Mouse (Mus musculus): ENCODE data around the gene Itgae. TPM values are rescaled to one million over a fixed set of nuclear protein-coding genes. Genes with fewer than 3 reads are reported as not detected.

Itgae gene
- polyA plus RNA-seq, 1 experiment from 2014 or later: 0.30 TPM

- WGBS: 68% methylated on average over 7 of the region's 7 CpGs
These were observed 40.6 kb downstream of the Itgae start for GRCm38 (mm10) chr11:73131020-73131419.

GRCm38 (mm10) chr11:73132999-73133398 is 42.6 kb downstream of the Itgae start:
- Histone ChIP-seq H3K9ac (no peak overlapping the region), H3K36me3 (no peaks in the 10 kb centered on the region), H3K4me2 (no peak overlapping the region), H3K4me1 (replicated peaks) (peaks cover 39% of the 10 kb centered on the region), H3K27ac (no peak overlapping the region), H3K9me3 (replicated peaks) (no peaks in the 10 kb centered on the region), H3K4me3 (no peak overlapping the region), H3K27me3 (no peaks in the 10 kb centered on the region)
- no peak for ATAC-seq (replicated peaks; ENCODE audit: insufficient number of reproducible peaks, insufficient read depth, low FRiP score, low read depth)
- WGBS: 87% methylated on average over 6 of the region's 6 CpGs

More at GRCm38 (mm10) chr11:73131020-73131419, 40.6 kb downstream of the Itgae start:
- no peak overlapping the region for H3K27ac ChIP-seq
- no peaks in the 10 kb centered on the region for H3K27me3 ChIP-seq
- no peaks in the 10 kb centered on the region for H3K36me3 ChIP-seq
- peaks cover 21% of the 10 kb centered on the region for H3K4me1 ChIP-seq (replicated peaks)
- H3K4me3 ChIP-seq: no peak overlapping the region
- ATAC-seq (replicated peaks; ENCODE audit: insufficient number of reproducible peaks, insufficient read depth, low FRiP score, low read depth): no peak
- no peaks in the 10 kb centered on the region for H3K9me3 ChIP-seq (replicated peaks)
- no peak overlapping the region for H3K4me2 ChIP-seq
- no peak overlapping the region for H3K9ac ChIP-seq

GRCm38 (mm10) chr11:73134222-73134621 is 43.8 kb downstream of the Itgae start:
- Histone ChIP-seq H3K4me1 (replicated peaks) (peaks cover 43% of the 10 kb centered on the region), H3K4me2 (peak overlapping the region; percentile 94; the same call in 1 of the 2 replicates), H3K4me3 (no peak overlapping the region), H3K36me3 (no peaks in the 10 kb centered on the region), H3K27ac (no peak overlapping the region), H3K27me3 (no peaks in the 10 kb centered on the region), H3K9ac (no peak overlapping the region), H3K9me3 (replicated peaks) (no peaks in the 10 kb centered on the region)
- 81% methylated on average over 5 of the region's 5 CpGs for WGBS
- ATAC-seq (replicated peaks; ENCODE audit: insufficient number of reproducible peaks, insufficient read depth, low FRiP score, low read depth): no peak

GRCm38 (mm10) chr11:73136587-73136986 is 46.2 kb downstream of the Itgae start:
- WGBS: 66% methylated on average over 6 of the region's 6 CpGs
- no peak for ATAC-seq (replicated peaks; ENCODE audit: insufficient number of reproducible peaks, insufficient read depth, low FRiP score, low read depth)
- Histone ChIP-seq H3K27ac (0 out of 2 replicates have a peak overlapping the region, but pooled peaks have one; percentile 39), H3K9me3 (replicated peaks) (no peaks in the 10 kb centered on the region), H3K27me3 (no peaks in the 10 kb centered on the region), H3K36me3 (no peaks in the 10 kb centered on the region), H3K9ac (peak overlapping the region; percentile 73), H3K4me2 (peak overlapping the region; percentile 94), H3K4me3 (peak overlapping the region; percentile 94), H3K4me1 (replicated peaks) (peaks cover 39% of the 10 kb centered on the region)

DNA sequence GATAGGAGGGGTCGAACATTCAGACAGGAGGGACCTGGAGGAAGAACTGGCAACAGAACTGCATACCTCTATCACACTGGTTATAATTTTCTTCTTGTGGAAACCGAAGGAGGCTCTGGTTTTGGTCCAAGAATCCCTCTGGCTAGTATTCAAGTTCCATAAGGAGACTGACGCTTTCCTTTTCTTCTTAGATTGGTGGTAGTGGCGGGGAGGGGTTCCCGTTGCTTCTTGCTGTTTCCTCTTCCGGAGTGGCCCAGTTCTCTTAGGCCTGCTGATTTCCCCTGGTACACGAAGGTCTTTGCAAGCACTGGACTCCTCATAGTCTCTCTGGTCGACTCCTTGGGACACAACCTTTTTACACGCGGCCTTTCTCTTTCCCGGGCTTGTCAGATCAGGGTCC is 46.7 kb downstream of the Itgae start:
- Histone ChIP-seq H3K4me2 (peak overlapping the region; percentile 94), H3K9me3 (replicated peaks) (no peaks in the 10 kb centered on the region), H3K27me3 (no peaks in the 10 kb centered on the region), H3K36me3 (no peaks in the 10 kb centered on the region), H3K4me1 (replicated peaks) (peaks cover 39% of the 10 kb centered on the region), H3K9ac (peak overlapping the region; percentile 73), H3K27ac (peak overlapping the region; percentile 39; the same call in 1 of the 2 replicates), H3K4me3 (peak overlapping the region; percentile 94)
- 21% methylated on average over 11 of the region's 11 CpGs for WGBS
- ATAC-seq (replicated peaks; ENCODE audit: insufficient number of reproducible peaks, insufficient read depth, low FRiP score, low read depth): no peak

GRCm38 (mm10) chr11:73137591-73138501 is 47.5 kb downstream of the Itgae start, which contains the start of gene Haspin:
Gene Haspin (minus strand): TSS chr11:73138294.
- Histone ChIP-seq H3K9ac (peak within 1 kb of the TSS; percentile 73), H3K27ac (peak within 1 kb of the TSS; percentile 39; the same call in 1 of the 2 replicates)
- WGBS: under 1% methylated on average over 83 of the region's 84 CpGs

GRCm38 (mm10) chr11:73144261-73144681 is 53.9 kb downstream of the Itgae start:
- H3K27me3 ChIP-seq: no peaks in the 10 kb centered on the region
- H3K36me3 ChIP-seq: no peaks in the 10 kb centered on the region
- H3K4me3 ChIP-seq: no peak overlapping the region
- no peak overlapping the region for H3K4me2 ChIP-seq
- no peaks in the 10 kb centered on the region for H3K4me1 ChIP-seq (replicated peaks)
- ATAC-seq (replicated peaks; ENCODE audit: insufficient number of reproducible peaks, insufficient read depth, low FRiP score, low read depth): no peak
- 43% methylated on average over 1 of the region's 1 CpGs for WGBS
- no peaks in the 10 kb centered on the region for H3K9me3 ChIP-seq (replicated peaks)
- no peak overlapping the region for H3K27ac ChIP-seq
- H3K9ac ChIP-seq: no peak overlapping the region

More at GRCm38 (mm10) chr11:73137591-73138501, 47.5 kb downstream of the Itgae start, which contains the start of gene Haspin:
- Histone ChIP-seq H3K36me3 (no peaks in the 10 kb centered on the region), H3K4me3 (peak within 1 kb of the TSS; percentile 94), H3K4me1 (replicated peaks) (peaks cover 39% of the 10 kb centered on the region), H3K27me3 (no peaks in the 10 kb centered on the region), H3K9me3 (replicated peaks) (no peaks in the 10 kb centered on the region), H3K4me2 (peak within 1 kb of the TSS; percentile 94)
- ATAC-seq (replicated peaks; ENCODE audit: insufficient number of reproducible peaks, insufficient read depth, low FRiP score, low read depth): peak; percentile 91

GRCm38 (mm10) chr11:73146026-73146974 is 55.9 kb downstream of the Itgae start:
- Histone ChIP-seq H3K36me3 (no peaks in the 10 kb centered on the region), H3K4me2 (no peak overlapping the region), H3K9ac (no peak overlapping the region), H3K27me3 (no peaks in the 10 kb centered on the region), H3K27ac (no peak overlapping the region), H3K9me3 (replicated peaks) (no peaks in the 10 kb centered on the region), H3K4me1 (replicated peaks) (no peaks in the 10 kb centered on the region), H3K4me3 (no peak overlapping the region)
- ATAC-seq (replicated peaks; ENCODE audit: insufficient number of reproducible peaks, insufficient read depth, low FRiP score, low read depth): no peak
- 51% methylated on average over 11 of the region's 11 CpGs for WGBS

- WGBS: 51% methylated on average over 7 of the region's 7 CpGs
- Histone ChIP-seq H3K4me2 (no peak overlapping the region), H3K36me3 (no peaks in the 10 kb centered on the region), H3K4me3 (no peak overlapping the region), H3K9ac (no peak overlapping the region), H3K4me1 (replicated peaks) (no peaks in the 10 kb centered on the region), H3K9me3 (replicated peaks) (no peaks in the 10 kb centered on the region), H3K27ac (no peak overlapping the region), H3K27me3 (no peaks in the 10 kb centered on the region)
- no peak for ATAC-seq (replicated peaks; ENCODE audit: insufficient number of reproducible peaks, insufficient read depth, low FRiP score, low read depth)
These were observed 56.6 kb downstream of the Itgae start for GRCm38 (mm10) chr11:73146975-73147365.

- Histone ChIP-seq H3K4me2 (no peak overlapping the region), H3K4me3 (no peak overlapping the region), H3K9ac (no peak overlapping the region), H3K27ac (no peak overlapping the region), H3K4me1 (replicated peaks) (no peaks in the 10 kb centered on the region), H3K9me3 (replicated peaks) (no peaks in the 10 kb centered on the region), H3K27me3 (no peaks in the 10 kb centered on the region), H3K36me3 (no peaks in the 10 kb centered on the region)
- WGBS: 78% methylated on average over 9 of the region's 9 CpGs
- ATAC-seq (replicated peaks; ENCODE audit: insufficient number of reproducible peaks, insufficient read depth, low FRiP score, low read depth): no peak
These were observed 57.8 kb downstream of the Itgae start for GRCm38 (mm10) chr11:73148209-73148608.

GRCm38 (mm10) chr11:73155071-73155470 is 64.7 kb downstream of the Itgae start:
- no peak overlapping the region for H3K9ac ChIP-seq
- 62% methylated on average over 6 of the region's 6 CpGs for WGBS
- peaks cover 22% of the 10 kb centered on the region; the same call in 1 of the 2 replicates for H3K27me3 ChIP-seq

More at GRCm38 (mm10) chr11:73155071-73155470, 64.7 kb downstream of the Itgae start:
- no peak overlapping the region for H3K27ac ChIP-seq
- H3K9me3 ChIP-seq (replicated peaks): no peaks in the 10 kb centered on the region
- H3K36me3 ChIP-seq: no peaks in the 10 kb centered on the region
- no peak overlapping the region for H3K4me3 ChIP-seq
- H3K4me2 ChIP-seq: no peak overlapping the region
- no peak for ATAC-seq (replicated peaks; ENCODE audit: insufficient number of reproducible peaks, insufficient read depth, low FRiP score, low read depth)
- H3K4me1 ChIP-seq (replicated peaks): peaks cover 3% of the 10 kb centered on the region
